Mouse (Mus musculus) E14TG2a.4 (cell line): ENCODE measurements at regions not wholly inside any gene's neighbourhood (a gene's known extent, or its start where the extent isn't known, plus 50 kb on each side); places are given as distances from the start of the nearest gene placed in this dataset.

Source experiments
- CTCF ChIP-seq: conservative IDR thresholded peaks from 2 replicates; pipeline ENCODE4 v1.5.1; 2014; ENCODE audit warnings: low read length
- POU5F1 ChIP-seq: IDR thresholded peaks from 2 replicates; pipeline ENCODE4 v1.6.1; 2014; ENCODE audit warnings: low read length, borderline replicate concordance

DNA sequence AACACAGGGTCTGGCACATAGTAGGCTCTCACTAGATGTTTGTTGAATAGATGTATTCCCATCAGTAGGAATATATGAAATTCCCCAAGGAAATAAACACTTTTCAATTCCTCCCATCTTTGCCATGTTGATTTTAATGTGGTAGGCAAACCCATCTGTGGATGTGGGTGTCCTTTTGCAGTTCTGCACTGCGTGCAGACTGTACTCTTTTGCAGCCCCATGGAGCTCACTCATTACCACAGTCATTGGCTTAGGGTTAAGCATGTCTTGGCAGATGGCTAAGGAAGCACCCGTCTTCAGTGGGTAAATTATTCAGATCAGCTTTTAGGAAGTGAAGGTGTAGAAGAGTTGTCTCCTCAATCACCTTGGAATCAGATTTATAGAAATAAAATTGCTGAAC is 54.8 kb upstream of the Satb2 start:
- TF ChIP-seq CTCF (no peak), POU5F1 (no peak)
